Comparison of ENCODE assay signal across 20 mouse cellular contexts in the genomic region with DNA sequence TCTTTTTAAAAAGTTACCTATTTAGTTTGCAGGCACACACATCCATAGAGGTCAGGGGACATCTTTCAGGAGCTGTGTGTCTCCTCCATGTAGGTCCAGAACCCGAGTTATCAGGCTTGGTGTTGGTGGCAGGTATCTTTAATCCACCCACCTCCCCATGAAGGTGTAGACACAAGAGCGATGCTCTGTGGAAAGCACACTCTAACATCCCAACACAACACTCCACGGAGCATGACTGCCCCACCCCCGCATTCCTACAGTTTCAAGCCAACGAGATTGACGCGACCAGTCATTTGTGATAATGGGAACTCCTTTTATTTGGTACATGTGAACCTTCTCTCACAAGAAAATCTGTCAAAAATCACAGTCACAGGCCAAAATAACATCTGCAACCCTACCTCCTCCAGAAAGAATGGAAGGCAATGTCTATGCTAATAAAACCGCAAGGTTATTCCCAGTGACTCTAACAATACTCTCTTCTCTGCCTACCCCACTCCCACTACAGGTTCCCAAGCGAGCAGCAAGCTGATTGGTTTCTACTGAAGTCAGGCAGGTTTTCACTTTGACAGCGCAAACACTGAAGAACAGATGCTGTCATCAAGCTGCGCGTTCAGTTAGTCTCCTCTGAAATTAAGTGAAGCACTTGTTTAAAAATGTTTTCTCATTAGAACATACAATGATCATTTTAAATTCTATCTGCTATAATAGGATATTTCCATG.
A peak's percentile ranks its signal among the peaks of the same experiment; 100 is the strongest.
DNase-seq lines count a peak whose midpoint lies in the region; ATAC-seq lines count a peak whose summit lies in the region.
"Had no signal": no experiment of that assay in that cellular context is flagged by ENCODE, and none has a peak within 500 bp of the region (broad histone marks: within the 10 kb centered on the region; RNA-seq: fewer than 3 reads in every experiment).

No protein-coding gene starts in this region.

- no peaks in the 10 kb centered on the region for H3K27me3 ChIP-seq in intestine, embryonic 15.5 days (replicated peaks)
- H3K27me3 ChIP-seq: heart, embryonic 15.5 days; limb, embryonic 13.5 days; liver, embryonic 13.5 days; Patski had no signal

- ATAC-seq in intestine, embryonic 15.5 days, result no peak
- ATAC-seq: Patski had no signal

- H3K36me3 ChIP-seq in intestine, embryonic 15.5 days, result no peaks in the 10 kb centered on the region
- H3K36me3 ChIP-seq: heart, embryonic 15.5 days; limb, embryonic 13.5 days; liver, embryonic 13.5 days had no signal

- no peak overlapping the region for H3K4me2 ChIP-seq in intestine, embryonic 15.5 days (replicated peaks)
- H3K4me2 ChIP-seq: heart, embryonic 15.5 days; limb, embryonic 13.5 days; liver, embryonic 13.5 days; lung, embryonic 14.5 days had no signal

- no peaks in the 10 kb centered on the region for H3K9me3 ChIP-seq in intestine, embryonic 15.5 days
- H3K9me3 ChIP-seq: heart, embryonic 15.5 days; limb, embryonic 13.5 days; liver, embryonic 13.5 days had no signal

- DNase-seq in left cerebral cortex, adult 11 months (ENCODE audit: low spot score), result peak; percentile 19
- DNase-seq in left cerebral cortex, adult 8-10 months (ENCODE audit: low spot score in 2 of 2), result no peak
- peak; percentile 79 for DNase-seq in brain, adult 2 months (ENCODE audit: low read depth, low spot score)
- peak; percentile 30 for DNase-seq in brain, embryonic 18.5 days (ENCODE audit: low read depth, low spot score)
- DNase-seq in layer of hippocampus, adult 8-10 months (ENCODE audit: low spot score in 2 of 2), result peak; percentile 38 to 55
- no peak for DNase-seq in embryo, embryonic 11 days
- DNase-seq: adrenal gland, postnatal 10 days; cerebellum, adult 8-10 months; gastrocnemius, postnatal 36 days; kidney, adult 18-20 months; kidney, postnatal 10 days; liver, embryonic 13.5 days; lung, embryonic 14.5 days; lung, postnatal 36 days; thymus, postnatal 25 days had no signal

- H3K4me3 ChIP-seq in intestine, embryonic 15.5 days (replicated peaks), result no peak overlapping the region
- H3K4me3 ChIP-seq: heart, embryonic 15.5 days; left cerebral cortex, adult 2 months; limb, embryonic 13.5 days; liver, embryonic 13.5 days had no signal

- no peak overlapping the region for H3K9ac ChIP-seq in intestine, embryonic 15.5 days
- H3K9ac ChIP-seq: heart, embryonic 15.5 days; limb, embryonic 13.5 days; liver, embryonic 13.5 days; lung, embryonic 14.5 days had no signal

- 84% methylated on average over 12 of the region's 12 CpGs for WGBS in intestine, embryonic 15.5 days

- H3K27ac ChIP-seq in intestine, embryonic 15.5 days, result no peak overlapping the region
- H3K27ac ChIP-seq: heart, embryonic 15.5 days; left cerebral cortex, adult 2 months; limb, embryonic 13.5 days; liver, embryonic 13.5 days had no signal

- H3K4me1 ChIP-seq in intestine, embryonic 15.5 days (replicated peaks), result peaks cover 3% of the 10 kb centered on the region; the same call in 1 of the 2 replicates
- H3K4me1 ChIP-seq: heart, embryonic 15.5 days; liver, embryonic 13.5 days had no signal

Comparison
In these comparisons a context has a peak if more than half of its experiments do, and no peak if none do; other contexts are left out.
1. DNase-seq: peak in left cerebral cortex, adult 11 months (single experiment), brain, adult 2 months (single experiment), brain, embryonic 18.5 days (single experiment) and layer of hippocampus, adult 8-10 months (2 of 2); none in left cerebral cortex, adult 8-10 months (0 of 2) and embryo, embryonic 11 days (single experiment).